Mouse (Mus musculus): ENCODE measurements around the gene Ift122.
A peak's percentile ranks its signal among the peaks of the same experiment; 100 is the strongest.

- TF ChIP-seq CTCF (conservative IDR thresholded peaks at IDR 0.05; ENCODE audit: low read length) (peak; percentile 88), POU5F1 (IDR thresholded peaks at IDR 0.05; ENCODE audit: borderline replicate concordance, low read length) (no peak), NANOG (IDR thresholded peaks at IDR 0.05; ENCODE audit: borderline replicate concordance, low read length) (no peak)
Observed at GRCm38 (mm10) chr6:115962439-115963085, 109.3 kb downstream of the Ift122 start.
